ENCODE assay signal across 12 mouse cellular contexts in the genomic region with DNA sequence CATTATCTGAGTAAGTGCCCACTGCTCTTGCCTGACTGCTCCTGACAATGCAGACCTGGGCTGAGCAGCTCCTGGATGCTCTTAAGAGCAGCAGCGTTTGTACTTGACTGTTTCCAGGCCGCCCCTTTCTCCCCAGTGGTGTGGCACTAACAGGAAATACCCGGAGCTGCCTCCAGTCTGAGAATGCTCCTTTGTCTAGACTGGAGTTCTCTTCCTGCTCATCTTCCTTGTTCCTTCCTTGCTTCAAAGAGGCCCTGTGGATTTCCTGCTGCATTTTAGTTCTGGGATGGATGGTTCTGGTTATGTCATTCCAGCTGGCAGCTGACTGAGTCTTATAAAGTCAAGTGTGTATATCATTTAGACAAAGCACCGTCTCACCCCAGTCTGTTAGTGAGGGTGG. TPM values are rescaled to one million over a fixed set of nuclear protein-coding genes. Genes with fewer than 3 reads are reported as not detected.
DNase-seq lines count a peak whose midpoint lies in the region; ATAC-seq lines count a peak whose summit lies in the region.
"Had no signal": no experiment of that assay in that cellular context is flagged by ENCODE, and none has a peak within 500 bp of the region (broad histone marks: within the 10 kb centered on the region; RNA-seq: fewer than 3 reads in every experiment).

No protein-coding gene starts in this region.

- no peaks in the 10 kb centered on the region for H3K9me3 ChIP-seq in intestine, embryonic 14.5 days (ENCODE audit: control insufficient read depth, low read length)
- no peaks in the 10 kb centered on the region for H3K9me3 ChIP-seq in intestine, embryonic 15.5 days
- no peaks in the 10 kb centered on the region for H3K9me3 ChIP-seq in lung, embryonic 16.5 days (ENCODE audit: control insufficient read depth, low read length)
- H3K9me3 ChIP-seq in midbrain, embryonic 11.5 days (ENCODE audit: control insufficient read depth, low read length) = no peaks in the 10 kb centered on the region

- H3K27ac ChIP-seq in intestine, embryonic 14.5 days (ENCODE audit: low read depth) = no peak overlapping the region
- H3K27ac ChIP-seq in intestine, embryonic 15.5 days = no peak overlapping the region
- no peak overlapping the region for H3K27ac ChIP-seq in lung, embryonic 16.5 days (ENCODE audit: low read length)
- no peak overlapping the region for H3K27ac ChIP-seq in midbrain, embryonic 11.5 days (ENCODE audit: low read depth, low read length)
- H3K27ac ChIP-seq: macrophage had no signal

- no peak overlapping the region for H3K9ac ChIP-seq in intestine, embryonic 14.5 days (ENCODE audit: low read length)
- no peak overlapping the region for H3K9ac ChIP-seq in intestine, embryonic 15.5 days
- no peak overlapping the region for H3K9ac ChIP-seq in lung, embryonic 16.5 days (ENCODE audit: low read length)
- H3K9ac ChIP-seq in midbrain, embryonic 11.5 days (ENCODE audit: low read length) = no peak overlapping the region

- H3K27me3 ChIP-seq in intestine, embryonic 14.5 days (replicated peaks; ENCODE audit: control insufficient read depth, insufficient read depth, low read length) = no peaks in the 10 kb centered on the region
- H3K27me3 ChIP-seq in intestine, embryonic 15.5 days (replicated peaks) = no peaks in the 10 kb centered on the region
- H3K27me3 ChIP-seq in lung, embryonic 16.5 days (ENCODE audit: control insufficient read depth, insufficient read depth, low read depth, low read length) = no peaks in the 10 kb centered on the region
- H3K27me3 ChIP-seq in midbrain, embryonic 11.5 days (ENCODE audit: control insufficient read depth, insufficient read depth, low read length) = no peaks in the 10 kb centered on the region

- no peak overlapping the region for H3K4me2 ChIP-seq in intestine, embryonic 14.5 days (ENCODE audit: low read length)
- no peak overlapping the region for H3K4me2 ChIP-seq in intestine, embryonic 15.5 days (replicated peaks)
- no peak overlapping the region for H3K4me2 ChIP-seq in lung, embryonic 16.5 days (ENCODE audit: low read depth, low read length)
- H3K4me2 ChIP-seq in midbrain, embryonic 11.5 days = no peak overlapping the region

- peaks cover 6% of the 10 kb centered on the region; the same call in 1 of the 2 replicates for H3K4me1 ChIP-seq in intestine, embryonic 14.5 days (replicated peaks; ENCODE audit: control insufficient read depth, insufficient read depth, low read length)
- H3K4me1 ChIP-seq in intestine, embryonic 15.5 days (replicated peaks) = no peaks in the 10 kb centered on the region; the same call in 1 of the 2 replicates
- H3K4me1 ChIP-seq in lung, embryonic 16.5 days (replicated peaks; ENCODE audit: control insufficient read depth, insufficient read depth, low read length) = no peaks in the 10 kb centered on the region
- no peaks in the 10 kb centered on the region for H3K4me1 ChIP-seq in midbrain, embryonic 11.5 days (ENCODE audit: control insufficient read depth, insufficient read depth, low read length)

- 0 out of 2 replicates have a peak, but pooled peaks cover under 1% of the 10 kb centered on the region for H3K36me3 ChIP-seq in intestine, embryonic 14.5 days (ENCODE audit: control insufficient read depth, insufficient read depth, low read length)
- H3K36me3 ChIP-seq in intestine, embryonic 15.5 days = no peaks in the 10 kb centered on the region
- no peaks in the 10 kb centered on the region for H3K36me3 ChIP-seq in lung, embryonic 16.5 days (ENCODE audit: control insufficient read depth, insufficient read depth, low read length)
- no peaks in the 10 kb centered on the region for H3K36me3 ChIP-seq in midbrain, embryonic 11.5 days (ENCODE audit: control insufficient read depth, insufficient read depth, low read length)

- no peak overlapping the region for H3K4me3 ChIP-seq in intestine, embryonic 14.5 days (ENCODE audit: low read depth, low read length)
- H3K4me3 ChIP-seq in intestine, embryonic 15.5 days (replicated peaks) = no peak overlapping the region
- H3K4me3 ChIP-seq in lung, embryonic 16.5 days (ENCODE audit: low read length) = no peak overlapping the region
- H3K4me3 ChIP-seq in midbrain, embryonic 11.5 days (ENCODE audit: low read depth, low read length) = no peak overlapping the region

- WGBS in intestine, embryonic 14.5 days = 11% methylated on average over 4 of the region's 4 CpGs
- WGBS in intestine, embryonic 15.5 days = 21% methylated on average over 4 of the region's 4 CpGs
- WGBS in lung, embryonic 16.5 days = 17% methylated on average over 4 of the region's 4 CpGs
- 69% methylated on average over 4 of the region's 4 CpGs for WGBS in midbrain, embryonic 11.5 days

- peak; percentile 50 for DNase-seq in intestine, embryonic 14.5 days (ENCODE audit: low spot score)
- DNase-seq in lung, adult 18-20 months = no peak
- peak; percentile 21 for DNase-seq in embryo, embryonic 9.5 days (ENCODE audit: extremely low spot score)
- DNase-seq in lung, postnatal 36 days = peak; percentile 25
- DNase-seq in midbrain, embryonic 11.5 days (ENCODE audit: low spot score, missing footprints) = no peak
- no peak for DNase-seq in cerebellum, adult 9-11 months
- DNase-seq: heart, postnatal 14 days; kidney, postnatal 25 days; midbrain, embryonic 14.5 days had no signal

- ATAC-seq in intestine, embryonic 14.5 days (replicated peaks; ENCODE audit: low FRiP score, low TSS enrichment, low read depth) = no peak
- no peak for ATAC-seq in intestine, embryonic 15.5 days
- peak; percentile 64 for ATAC-seq in lung, embryonic 16.5 days (ENCODE audit: low read depth)
- no peak for ATAC-seq in midbrain, embryonic 11.5 days (ENCODE audit: low FRiP score)

RNA-seq across cellular contexts. Expression of gene Abhd5, which starts 21.1 kb away (rescaled TPM):
- polyA plus RNA-seq in intestine, embryonic 14.5 days (2014; fragmentation: Nextera tagmentation; extraction: Ambion mirVana) = 20.7 and 24.2 TPM in 2 replicates
- polyA plus RNA-seq in intestine, embryonic 15.5 days (2015; fragmentation: Nextera tagmentation; extraction: Ambion mirVana) = 19.0 and 19.5 TPM in 2 replicates
- 29.5 and 29.9 TPM in 2 replicates for polyA plus RNA-seq in lung, embryonic 16.5 days (2015; fragmentation: Nextera tagmentation; extraction: Ambion mirVana)
- 19.9 and 20.0 TPM in 2 replicates for polyA plus RNA-seq in midbrain, embryonic 11.5 days (2014; fragmentation: Nextera tagmentation; extraction: Ambion mirVana)

Comparison
In these comparisons a context has a peak if more than half of its experiments do, and no peak if none do; other contexts are left out.
1. DNase-seq: peak in intestine, embryonic 14.5 days (single experiment), embryo, embryonic 9.5 days (single experiment) and lung, postnatal 36 days (single experiment); none in lung, adult 18-20 months (0 of 2), midbrain, embryonic 11.5 days (single experiment) and cerebellum, adult 9-11 months (single experiment).